Mouse (Mus musculus) right cerebral cortex, postnatal 4 days (tissue): Measurements from ENCODE around the gene Olfr1216.
"Not testable (repeated sequence)": the region's sequence is repeated elsewhere in the genome, so short reads cannot be mapped to it uniquely, and the experiment has no call there.

ENCODE experiments used
- DNase-seq: peaks from one replicate; pipeline ENCODE4 v3.0.0-alpha.2; 2022

Olfr1216 gene

GRCm38 (mm10) chr2:89018240-89018639, at the start of gene Olfr1216:
Olfr1216 (minus strand) TSS chr2:89018340.
- no peak for DNase-seq

GRCm38 (mm10) chr2:89061087-89061486, 42.9 kb upstream of the Olfr1216 start, which contains the start of gene Olfr1218:
Olfr1218 (minus strand) TSS chr2:89061187.
- no peak for DNase-seq

GRCm38 (mm10) chr2:89031965-89032364, 13.8 kb upstream of the Olfr1216 start, which contains the start of gene Olfr1217:
Olfr1217 (minus strand) TSS chr2:89032065.
- DNase-seq = no peak

GRCm38 (mm10) chr2:89021436-89021835, 3.3 kb upstream of the Olfr1216 start:
- not testable (repeated sequence) for DNase-seq

- DNase-seq = no peak
These were observed 11.3 kb downstream of the Olfr1216 start, which contains the start of gene Olfr1215 for GRCm38 (mm10) chr2:89006873-89007272. Olfr1215 (minus strand) TSS chr2:89006973.

- DNase-seq = no peak
These were observed 25.6 kb downstream of the Olfr1216 start, which contains the start of gene Olfr1214 for GRCm38 (mm10) chr2:88992553-88992952. Olfr1214 (minus strand) TSS chr2:88992653.

- no peak for DNase-seq
These were observed 38.0 kb downstream of the Olfr1216 start, which contains the start of gene Gm13762 for GRCm38 (mm10) chr2:88980181-88980580. Gm13762 (minus strand) TSS chr2:88980281.
